Mouse (Mus musculus): ENCODE data around the gene Pmel. TPM values are rescaled to one million over a fixed set of nuclear protein-coding genes. Genes with fewer than 3 reads are reported as not detected.

The Pmel gene
- not detected in 3 replicates for total RNA-seq (2017)

DNA sequence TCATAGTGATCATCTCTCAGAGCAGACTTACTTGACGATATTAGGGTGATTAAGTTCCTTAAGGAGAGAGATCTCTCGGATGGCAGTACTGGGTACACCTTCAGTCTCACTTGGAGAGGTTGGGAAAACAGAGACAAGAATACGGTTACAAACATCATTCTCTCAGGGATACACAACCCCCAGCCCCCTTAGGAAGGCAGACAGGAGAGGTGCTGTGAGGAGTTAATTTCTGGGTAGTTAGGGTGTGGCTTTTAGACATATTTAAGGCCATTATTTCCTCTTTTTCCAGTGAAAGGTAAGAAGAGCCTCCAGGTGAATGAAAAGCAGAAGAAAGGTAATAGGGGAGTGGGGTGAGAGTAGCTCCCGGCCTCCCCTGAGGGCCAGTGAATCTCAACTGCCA is at the start of gene Pmel:
Gene Pmel, plus strand, starts transcription at position 301 of the 400 bp plus-strand sequence.
- ATAC-seq (replicated peaks; ENCODE audit: insufficient number of reproducible peaks, low FRiP score, low TSS enrichment, poor library complexity, severe bottlenecking): no peak

DNA sequence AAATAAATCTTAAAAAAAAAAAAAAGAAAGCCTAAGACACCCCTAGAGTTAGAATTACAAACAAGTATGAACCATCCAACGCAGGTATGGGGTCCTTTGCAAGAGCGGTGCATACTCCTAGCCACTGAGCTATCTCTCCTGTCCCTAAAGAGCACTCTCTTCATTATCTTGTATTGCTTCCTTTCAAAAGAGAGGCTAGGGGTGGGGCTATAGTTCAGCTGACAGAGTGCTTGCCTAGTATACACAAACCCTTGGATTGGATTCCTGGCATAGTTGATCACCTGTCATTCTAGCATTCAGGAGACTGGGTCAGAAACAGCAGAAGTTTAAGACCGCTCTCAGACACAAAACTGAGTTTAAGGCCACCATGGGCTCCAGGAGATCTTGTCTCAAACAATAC is 48.7 kb upstream of the Pmel start:
- ATAC-seq (replicated peaks; ENCODE audit: insufficient number of reproducible peaks, low FRiP score, low TSS enrichment, poor library complexity, severe bottlenecking): no peak

DNA sequence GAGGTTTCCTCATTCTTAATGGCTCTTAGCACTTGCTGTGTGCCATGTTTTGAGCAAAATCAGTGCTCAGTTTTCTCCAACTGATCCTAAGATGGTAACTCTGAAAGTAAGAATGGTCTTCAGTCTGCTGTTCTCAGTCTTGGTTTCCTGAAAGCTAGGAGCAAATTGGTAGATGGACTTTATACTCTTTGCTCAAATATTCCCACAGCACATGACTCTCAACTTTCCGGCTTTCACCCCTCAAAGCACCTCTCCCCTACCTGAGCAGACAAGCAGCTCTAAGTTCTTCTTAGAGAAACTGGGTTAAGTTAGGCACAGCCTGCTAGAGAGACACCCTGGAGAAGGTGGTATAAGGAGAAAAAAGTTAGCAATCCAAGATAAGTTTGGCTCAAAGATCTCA is 47.3 kb upstream of the Pmel start:
- ATAC-seq (replicated peaks; ENCODE audit: insufficient number of reproducible peaks, low FRiP score, low TSS enrichment, poor library complexity, severe bottlenecking): no peak

DNA sequence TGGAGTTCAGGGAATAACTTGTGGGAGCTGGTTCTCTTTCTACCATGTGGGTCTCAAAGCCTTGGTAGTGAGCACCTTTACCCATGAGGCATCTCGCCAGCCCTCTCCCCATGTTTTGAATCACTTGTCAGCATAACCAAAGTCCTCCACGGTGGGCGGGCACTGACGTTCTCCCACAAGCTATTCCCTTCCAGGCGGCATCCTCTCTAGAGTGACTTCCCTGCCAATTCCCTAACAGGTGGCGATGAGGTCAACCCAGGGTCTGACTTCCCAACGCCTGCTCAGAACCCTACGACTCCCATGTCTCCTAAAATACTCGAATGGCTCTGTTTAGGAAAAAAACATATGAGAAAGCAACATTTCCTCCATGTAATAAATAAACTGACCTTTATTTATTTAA is 46.2 kb upstream of the Pmel start:
- ATAC-seq (replicated peaks; ENCODE audit: insufficient number of reproducible peaks, low FRiP score, low TSS enrichment, poor library complexity, severe bottlenecking): no peak

DNA sequence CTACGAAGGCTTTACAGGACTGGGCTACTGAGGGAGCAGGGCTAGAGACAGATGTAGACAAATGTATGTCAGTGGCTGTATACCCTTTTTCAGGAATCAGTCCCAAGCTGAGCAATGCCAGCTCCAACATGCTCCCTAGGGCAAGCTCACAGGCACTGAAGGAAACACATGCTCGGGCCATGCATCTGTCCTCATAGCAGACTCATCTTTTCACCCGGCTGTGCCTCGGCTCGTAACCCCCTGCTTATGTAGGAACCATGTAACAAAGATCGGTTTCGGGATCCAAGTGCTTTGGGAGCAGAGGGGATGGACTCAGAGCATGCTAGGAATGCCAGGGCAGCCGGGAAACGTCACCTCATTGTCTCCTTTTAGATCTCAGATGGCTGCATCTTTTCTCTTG is 44.5 kb upstream of the Pmel start:
- ATAC-seq (replicated peaks; ENCODE audit: insufficient number of reproducible peaks, low FRiP score, low TSS enrichment, poor library complexity, severe bottlenecking): no peak

DNA sequence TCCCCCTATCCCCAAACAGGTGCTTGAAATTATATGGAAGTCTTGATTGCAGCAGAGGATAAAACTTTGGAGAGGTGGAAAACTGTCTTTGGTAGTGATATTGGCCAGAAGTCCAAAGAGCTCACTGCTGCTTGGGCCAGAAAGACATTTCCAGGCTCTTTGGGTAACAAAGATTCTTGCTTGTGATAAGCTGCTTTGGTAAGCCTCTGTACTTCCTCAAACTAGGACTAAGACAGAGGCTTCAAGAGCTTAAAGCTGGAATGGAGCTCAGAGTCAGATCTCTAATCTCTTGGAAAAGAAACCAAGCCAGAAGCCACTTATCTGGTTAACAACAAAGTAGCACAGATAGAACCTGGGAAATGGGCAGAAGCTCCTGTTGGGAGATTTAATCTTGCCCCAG is 41.5 kb upstream of the Pmel start:
- ATAC-seq (replicated peaks; ENCODE audit: insufficient number of reproducible peaks, low FRiP score, low TSS enrichment, poor library complexity, severe bottlenecking): no peak

DNA sequence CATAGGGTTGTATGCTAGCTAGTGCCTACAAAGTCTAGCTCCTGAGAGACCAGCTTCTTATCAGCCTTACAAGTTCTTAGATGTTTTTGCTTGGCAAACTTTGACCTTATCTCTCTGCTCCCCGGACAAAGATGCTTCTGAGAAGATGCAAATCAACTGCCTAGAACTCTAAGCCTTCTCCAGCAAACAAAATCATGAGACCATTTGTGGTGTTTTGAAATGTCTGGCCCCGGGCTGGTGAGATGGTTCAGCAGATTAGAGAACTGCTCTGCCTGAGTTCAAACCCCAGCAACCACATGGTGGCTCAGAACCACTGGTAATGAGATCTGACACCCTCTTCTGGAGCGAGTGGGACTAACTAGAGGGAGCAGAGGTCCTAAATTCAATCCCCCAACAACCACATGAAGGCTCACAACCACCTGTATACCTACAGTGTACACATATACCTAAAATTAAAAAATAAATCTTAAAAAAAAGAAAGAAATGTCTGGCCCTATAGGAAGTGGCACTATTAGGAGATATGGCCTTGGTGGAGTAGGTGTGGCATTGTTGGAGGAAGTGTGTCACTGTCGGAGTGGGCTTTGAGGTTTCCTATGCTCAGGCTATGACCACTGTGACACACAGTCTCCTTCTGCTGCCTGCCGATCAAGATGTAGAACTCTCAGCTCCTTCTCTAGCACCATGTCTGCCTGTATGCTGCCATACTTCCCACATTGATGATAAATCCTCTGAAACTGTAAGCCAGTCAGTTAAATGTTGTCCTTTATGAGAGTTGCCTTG is 40.4 kb upstream of the Pmel start:
- ATAC-seq (replicated peaks; ENCODE audit: insufficient number of reproducible peaks, low FRiP score, low TSS enrichment, poor library complexity, severe bottlenecking): no peak

DNA sequence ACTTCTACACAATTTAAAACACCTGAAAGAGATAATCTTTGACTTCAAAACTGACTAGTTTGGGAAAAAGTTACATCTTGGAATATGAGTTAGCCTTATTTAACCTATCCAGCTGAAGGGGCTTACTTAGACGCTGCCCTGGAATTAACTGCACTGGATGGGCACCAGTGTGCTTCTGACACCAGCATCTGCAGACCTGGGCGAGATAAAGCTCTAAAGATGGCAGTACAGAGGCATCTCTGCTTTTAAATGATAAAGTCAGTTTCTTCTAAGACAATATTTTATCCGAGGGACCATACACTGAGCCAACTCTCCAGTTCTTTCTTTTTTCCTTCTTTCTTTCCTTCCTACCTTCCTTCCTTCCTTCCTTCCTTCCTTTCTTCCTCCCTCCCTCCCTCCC is 39.2 kb upstream of the Pmel start:
- ATAC-seq (replicated peaks; ENCODE audit: insufficient number of reproducible peaks, low FRiP score, low TSS enrichment, poor library complexity, severe bottlenecking): no peak

DNA sequence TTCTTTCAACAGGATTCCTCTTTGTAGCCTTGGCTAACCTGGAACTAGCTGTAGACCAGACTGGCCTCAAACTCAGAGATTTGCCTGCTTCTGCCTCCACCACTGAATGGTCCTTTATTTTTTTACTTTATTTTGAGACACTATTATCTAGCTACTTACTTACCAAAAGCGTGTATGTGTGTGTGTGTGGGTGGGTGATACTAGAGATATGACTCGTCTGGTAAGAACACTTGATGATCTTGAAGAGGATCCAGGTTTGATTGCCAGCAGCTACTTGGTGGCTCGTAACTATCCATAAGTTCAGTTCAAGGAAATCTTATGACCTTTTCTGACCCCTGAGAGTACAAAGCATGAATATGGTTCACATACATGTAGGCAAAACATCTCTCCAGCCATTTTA is 38.7 kb upstream of the Pmel start:
- ATAC-seq (replicated peaks; ENCODE audit: insufficient number of reproducible peaks, low FRiP score, low TSS enrichment, poor library complexity, severe bottlenecking): no peak

DNA sequence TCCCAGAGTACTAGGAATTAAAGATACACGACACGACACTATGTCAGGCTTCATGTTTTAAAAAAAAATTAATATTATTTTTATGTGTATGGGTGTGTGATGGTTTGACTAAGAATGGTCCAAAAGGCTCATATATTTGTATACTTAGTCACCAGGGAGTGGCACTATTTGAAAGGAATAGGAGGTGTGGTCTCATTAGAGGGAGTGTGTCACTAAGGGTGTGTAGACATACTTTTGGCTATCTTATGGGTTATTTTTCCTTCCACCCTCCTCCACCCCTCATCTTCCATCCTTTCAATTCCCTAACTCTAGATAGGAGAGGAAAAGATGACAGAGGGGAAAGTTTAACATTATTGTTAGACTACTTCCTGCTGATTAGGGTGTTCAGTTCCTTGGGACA is 38.2 kb upstream of the Pmel start:
- ATAC-seq (replicated peaks; ENCODE audit: insufficient number of reproducible peaks, low FRiP score, low TSS enrichment, poor library complexity, severe bottlenecking): no peak

DNA sequence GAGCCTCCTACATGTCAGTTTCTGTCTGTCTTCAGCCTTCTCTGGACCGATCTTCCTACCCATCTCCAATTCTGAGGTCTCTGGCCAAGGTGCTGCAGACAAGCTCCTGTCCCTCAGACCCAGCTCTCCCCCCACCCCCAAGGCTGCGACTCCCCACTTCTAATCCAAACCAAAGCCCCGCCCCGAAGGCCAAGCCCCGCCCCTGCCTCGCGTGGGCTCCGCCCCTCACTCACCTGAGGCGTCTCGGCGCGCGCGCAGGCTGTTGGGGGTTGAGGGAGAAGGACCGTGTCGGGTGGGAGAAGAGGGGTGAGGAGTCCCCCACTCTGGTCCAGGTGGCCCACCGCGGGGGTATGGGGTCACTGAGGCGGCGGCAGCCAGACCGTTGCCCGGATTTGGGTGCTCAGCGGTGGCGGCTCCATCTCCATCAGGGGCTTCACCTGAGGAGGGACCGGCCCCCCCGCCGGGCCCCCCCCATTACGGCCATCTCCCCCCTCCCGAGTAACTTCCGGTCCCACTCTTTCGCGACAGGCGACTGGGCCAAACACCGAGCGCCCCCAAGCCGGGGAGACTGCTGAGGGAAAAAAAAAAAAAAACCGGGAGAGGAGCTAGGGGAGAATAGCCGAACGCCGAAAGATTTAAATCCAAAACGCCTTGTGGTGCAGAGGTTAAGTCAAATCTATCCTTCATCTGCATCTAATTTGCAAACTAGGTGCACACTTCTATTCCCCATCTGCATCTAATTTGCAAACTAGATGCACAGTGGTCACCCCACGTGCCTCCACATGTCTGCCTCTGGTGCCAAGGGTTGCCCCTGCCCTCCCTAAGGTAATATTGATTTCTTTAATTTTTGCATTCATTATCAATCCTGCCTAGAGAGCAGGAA is 35.0 kb upstream of the Pmel start:
- ATAC-seq (replicated peaks; ENCODE audit: insufficient number of reproducible peaks, low FRiP score, low TSS enrichment, poor library complexity, severe bottlenecking): no peak

DNA sequence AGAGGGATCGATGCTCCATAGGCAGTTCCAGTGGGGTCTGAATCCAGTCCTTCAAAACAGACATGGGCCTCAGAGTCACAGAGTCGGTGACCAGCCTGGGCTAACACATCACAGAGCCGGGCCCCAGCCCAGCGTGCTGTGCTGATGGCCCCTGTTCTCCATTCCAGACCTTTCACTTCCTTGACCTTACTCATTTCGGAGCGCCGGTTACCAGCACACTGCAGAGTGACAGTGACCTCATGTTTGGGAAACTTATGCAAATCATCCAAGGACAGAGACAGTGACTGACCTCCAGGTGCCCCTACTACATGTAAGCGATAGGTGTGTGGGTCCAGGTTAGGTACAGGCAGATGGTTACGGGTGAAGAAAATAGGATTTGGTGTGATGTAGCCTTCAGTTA is 32.8 kb upstream of the Pmel start:
- ATAC-seq (replicated peaks; ENCODE audit: insufficient number of reproducible peaks, low FRiP score, low TSS enrichment, poor library complexity, severe bottlenecking): no peak

DNA sequence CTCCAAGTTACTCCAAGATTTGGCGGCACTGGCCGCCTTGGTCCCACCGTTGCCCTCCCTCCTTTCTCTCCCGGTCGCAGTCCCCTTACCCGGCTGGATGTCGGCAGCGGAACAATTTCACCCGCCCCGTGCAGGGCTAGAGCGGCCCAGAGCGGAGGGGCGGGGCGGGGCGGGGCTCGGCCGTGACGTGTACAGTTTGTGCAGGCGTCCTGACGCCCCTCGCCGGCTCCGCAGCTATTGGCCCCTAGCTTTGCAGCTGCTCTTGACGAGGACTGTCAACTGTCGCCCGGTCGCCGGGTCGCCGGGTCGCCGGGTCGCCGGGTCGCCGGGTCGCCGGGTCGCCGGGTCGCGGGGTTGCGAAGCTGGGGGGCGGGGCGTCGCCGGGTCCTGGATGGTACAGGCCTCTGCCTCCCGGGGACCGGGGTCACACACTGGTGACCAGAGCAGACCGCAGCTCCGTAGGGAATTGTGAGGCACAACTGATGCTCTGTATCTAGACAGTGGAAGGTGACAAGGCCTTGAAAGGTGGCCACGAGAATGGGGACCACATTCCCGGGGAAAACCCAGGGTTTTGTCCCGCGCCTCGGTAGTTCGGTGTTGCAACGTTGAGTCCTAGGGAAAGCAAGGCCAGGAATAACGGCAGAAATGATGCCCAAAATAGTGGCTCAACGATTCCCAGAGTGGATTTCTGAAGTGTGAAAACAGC is 30.1 kb upstream of the Pmel start, which contains the start of gene Suox:
Gene Suox, minus strand, starts transcription at position 311 of the 706 bp plus-strand sequence.
- ATAC-seq (replicated peaks; ENCODE audit: insufficient number of reproducible peaks, low FRiP score, low TSS enrichment, poor library complexity, severe bottlenecking): peak; percentile 57

DNA sequence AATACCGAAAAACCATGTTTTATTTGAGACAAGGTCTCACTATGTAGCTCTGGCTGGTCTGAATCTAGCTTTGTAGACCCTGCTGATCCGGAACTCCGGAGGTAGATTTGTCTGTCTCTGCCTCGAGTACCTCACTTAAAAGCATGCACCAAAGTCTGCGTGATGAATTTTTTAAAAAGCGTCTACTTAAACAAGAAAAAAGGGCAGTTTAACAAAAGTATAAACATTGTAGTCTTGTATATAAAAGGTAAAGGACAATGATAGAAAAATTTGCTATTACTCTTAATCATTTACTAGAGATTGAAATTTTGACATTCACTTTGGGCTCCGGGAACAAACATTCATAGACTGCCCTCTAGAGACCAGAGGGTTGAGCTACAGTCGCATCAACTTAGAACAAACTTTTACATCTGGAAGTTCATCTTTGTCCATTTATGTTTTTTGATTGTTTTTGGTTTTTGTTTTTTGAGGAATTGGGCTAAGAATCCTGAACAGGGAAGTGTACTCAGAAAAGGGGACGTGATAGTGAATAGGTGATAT is 29.5 kb upstream of the Pmel start:
- no peak for ATAC-seq (replicated peaks; ENCODE audit: insufficient number of reproducible peaks, low FRiP score, low TSS enrichment, poor library complexity, severe bottlenecking)

DNA sequence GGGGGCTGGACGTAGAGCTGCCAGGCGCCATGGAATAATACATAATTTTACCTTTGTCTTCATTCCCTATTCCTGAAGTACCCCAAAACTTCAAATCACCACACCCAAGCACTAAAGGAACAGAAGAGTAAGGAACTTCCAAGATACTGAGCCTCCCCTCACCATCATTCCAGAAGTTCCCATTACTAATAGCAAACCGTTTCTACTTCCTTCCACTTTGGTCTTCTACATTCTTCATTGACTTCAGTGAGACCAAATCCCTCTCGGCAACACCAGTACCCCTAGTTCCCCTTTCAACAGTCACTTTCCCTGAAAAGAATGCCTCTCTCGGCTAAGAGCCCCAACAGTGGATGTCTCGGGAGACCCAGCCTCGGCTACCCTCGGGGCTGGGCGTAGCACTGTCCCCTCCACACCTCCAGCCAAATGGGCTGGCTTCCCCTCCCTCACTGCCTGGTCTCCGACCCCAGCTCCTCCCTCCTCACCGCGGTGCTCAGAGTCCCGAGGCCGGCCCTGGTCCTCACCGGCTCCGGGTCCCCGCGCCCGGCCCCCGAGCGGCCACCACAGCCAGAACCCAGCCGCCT is 8.5 kb upstream of the Pmel start:
- ATAC-seq (replicated peaks; ENCODE audit: insufficient number of reproducible peaks, low FRiP score, low TSS enrichment, poor library complexity, severe bottlenecking): peak; percentile 14; the same call in 1 of the 2 replicates

DNA sequence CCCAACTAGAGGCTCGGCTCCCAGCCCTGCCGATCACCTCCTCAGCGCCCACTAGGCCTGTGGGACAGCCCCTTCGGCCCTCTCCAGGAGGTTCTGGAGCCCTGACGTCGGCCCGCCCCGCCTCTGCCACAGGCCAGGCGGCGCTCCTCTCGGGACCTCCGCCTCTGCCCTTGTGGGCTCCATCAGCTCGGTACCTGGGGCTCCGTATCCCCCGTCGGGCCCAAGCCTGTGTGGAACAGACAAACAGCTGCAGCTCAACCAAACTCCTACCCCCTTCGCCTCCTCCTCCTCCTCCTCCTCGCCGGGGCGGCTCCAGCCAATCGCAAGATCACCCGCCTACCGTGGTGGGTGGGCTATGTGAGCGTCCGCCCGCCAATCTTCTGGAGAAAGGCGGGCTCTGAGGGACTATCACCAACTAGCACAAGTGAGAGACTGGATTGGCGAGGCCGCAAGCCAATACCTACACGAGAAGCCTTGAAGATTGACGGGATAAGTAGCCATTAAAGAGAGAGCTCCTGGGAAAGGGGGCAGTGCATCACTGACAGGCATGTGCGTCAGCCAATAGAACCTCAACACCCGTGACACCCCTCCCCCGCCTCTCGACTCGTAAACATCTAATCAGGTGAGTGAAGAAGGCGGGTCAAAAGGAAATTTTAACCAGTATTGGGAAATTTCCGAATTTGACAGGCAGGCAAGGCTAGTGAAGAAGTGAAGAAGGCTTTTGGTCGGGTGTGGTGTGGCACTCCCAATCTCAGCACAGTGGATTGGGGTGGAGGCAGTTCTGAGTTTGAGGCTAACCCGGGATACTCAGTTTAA is 7.8 kb upstream of the Pmel start, which contains the start of gene Rab5b:
Gene Rab5b, minus strand, starts transcription at position 273 of the 816 bp plus-strand sequence.
- ATAC-seq (replicated peaks; ENCODE audit: insufficient number of reproducible peaks, low FRiP score, low TSS enrichment, poor library complexity, severe bottlenecking): peak; percentile 96

DNA sequence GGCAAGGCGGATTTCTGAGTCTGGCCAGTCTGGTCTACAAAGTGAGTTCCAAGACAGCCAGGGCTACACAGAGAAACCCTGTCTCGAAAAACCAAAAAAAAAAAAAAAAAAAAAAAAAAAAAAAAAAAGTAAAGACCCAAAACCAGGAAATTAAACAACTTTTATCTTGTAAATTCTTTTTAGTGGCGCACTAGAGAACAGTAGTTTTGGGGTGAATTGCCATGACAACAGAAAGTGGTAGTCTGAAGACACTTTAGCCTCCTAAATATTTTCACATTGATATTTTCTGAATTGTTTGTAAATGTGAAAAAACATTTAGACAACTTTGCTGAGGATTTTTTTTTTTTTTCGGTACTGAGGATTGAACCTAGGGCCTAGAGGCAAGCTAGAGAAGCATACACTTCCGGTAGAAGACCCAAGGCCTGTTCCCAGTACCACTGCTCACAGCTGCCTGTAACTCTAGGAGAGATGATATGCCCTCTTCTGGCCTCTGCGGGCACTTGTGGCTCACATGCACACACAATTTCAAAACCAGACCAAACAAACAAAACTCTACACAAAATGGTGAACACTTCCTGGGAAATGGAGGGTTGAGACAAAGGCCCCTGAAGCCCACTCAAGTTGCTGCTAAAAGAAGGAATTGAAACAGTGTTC is 6.8 kb upstream of the Pmel start:
- no peak for ATAC-seq (replicated peaks; ENCODE audit: insufficient number of reproducible peaks, low FRiP score, low TSS enrichment, poor library complexity, severe bottlenecking)

All from monocyte, adult 5-6 weeks (primary cell).